Mouse (Mus musculus) neural tube, embryonic 11.5 days (tissue): ENCODE results near the gene Zfp800. TPM values are rescaled to one million over a fixed set of nuclear protein-coding genes. Genes with fewer than 3 reads are reported as not detected.

Experiments used
- ATAC-seq: fragments of 200-750 bp; cut with Nextera tagmentation; 2 replicates; pipeline ENCODE4 v1.8.0; 2017; ENCODE audit warnings: moderate number of reproducible peaks, mild to moderate bottlenecking, moderate TSS enrichment, moderate library complexity; ENCODE audit not compliant: insufficient read depth, low FRiP score, low TSS enrichment
- DNase-seq: peaks from one replicate; pipeline ENCODE4 v3.0.0-alpha.2; 2015; ENCODE audit warnings: low spot score
- H3K27ac ChIP-seq: fragments of 300-500 bp; sonication (generic); 2 replicates; pipeline ENCODE4 v1.5.1; 2014; ENCODE audit warnings: low read depth, mild to moderate bottlenecking, low read length
- H3K27me3 ChIP-seq: fragments of 300-500 bp; sonication (generic); 2 replicates; pipeline ENCODE4 v1.6.1; 2014; ENCODE audit warnings: mild to moderate bottlenecking, low read length, mixed read lengths; ENCODE audit not compliant: control insufficient read depth, insufficient read depth
- H3K36me3 ChIP-seq: fragments of 300-500 bp; sonication (generic); 2 replicates; pipeline ENCODE4 v1.6.1; 2014; ENCODE audit warnings: mild to moderate bottlenecking, low read length, moderate library complexity, mixed read lengths; ENCODE audit not compliant: control insufficient read depth, insufficient read depth
- H3K4me1 ChIP-seq: fragments of 300-500 bp; sonication (generic); 2 replicates; pipeline ENCODE4 v1.6.1; 2014; ENCODE audit warnings: low read length, mixed read lengths; ENCODE audit not compliant: control insufficient read depth, insufficient read depth
- H3K4me2 ChIP-seq: fragments of 300-500 bp; sonication (generic); 2 replicates; pipeline ENCODE4 v1.6.1; 2014; ENCODE audit warnings: low read depth, mild to moderate bottlenecking, moderate library complexity
- H3K4me3 ChIP-seq: fragments of 300-500 bp; sonication (generic); 2 replicates; pipeline ENCODE4 v1.5.1; 2014; ENCODE audit warnings: low read depth, low read length
- H3K9ac ChIP-seq: fragments of 300-500 bp; sonication (generic); 2 replicates; pipeline ENCODE4 v1.6.1; 2014; ENCODE audit warnings: mild to moderate bottlenecking, low read length
- H3K9me3 ChIP-seq: fragments of 300-500 bp; sonication (generic); 2 replicates; pipeline ENCODE4 v1.6.1; 2016; ENCODE audit warnings: low read length; ENCODE audit not compliant: control insufficient read depth
- WGBS: fragments of 180-500 bp; shearing (Covaris S2); extraction: QIAGEN DNeasy Blood & Tissue Kit; methylation state at CpG from one replicate; pipeline ENCODE4 v1.1.7; 2014; 5-methylcytosine and 5-hydroxymethylcytosine counted together
- polyA plus RNA-seq: library from polyadenylated mRNA; unstranded; fragments of >200 nt; fragmentation: Nextera tagmentation; extraction: Ambion mirVana; gene quantifications from 2 replicates; pipeline ENCODE4 v1.2.1, GENCODE M21; 2014

Gene Zfp800
- polyA plus RNA-seq, 1 experiment from 2014 or later = 23.2 TPM

GRCm38 (mm10) chr6:28410053-28410452 lies 12.2 kb upstream of the Zfp800 start:
- H3K4me1 ChIP-seq = no peaks in the 10 kb centered on the region
- DNase-seq = no peak
- no peak for ATAC-seq
- no peak overlapping the region for H3K4me3 ChIP-seq
- WGBS = 87% methylated on average over 9 of the region's 9 CpGs
- H3K4me2 ChIP-seq = no peak overlapping the region
- no peaks in the 10 kb centered on the region for H3K27me3 ChIP-seq
- no peaks in the 10 kb centered on the region for H3K36me3 ChIP-seq
- no peak overlapping the region for H3K9ac ChIP-seq
- no peaks in the 10 kb centered on the region for H3K9me3 ChIP-seq
- no peak overlapping the region for H3K27ac ChIP-seq

- Histone ChIP-seq H3K27me3 (no peaks in the 10 kb centered on the region), H3K9ac (no peak overlapping the region), H3K4me2 (no peak overlapping the region), H3K4me1 (no peaks in the 10 kb centered on the region), H3K36me3 (no peaks in the 10 kb centered on the region), H3K9me3 (no peaks in the 10 kb centered on the region), H3K27ac (no peak overlapping the region), H3K4me3 (no peak overlapping the region)
- ATAC-seq = no peak
- DNase-seq = no peak
- WGBS = 86% methylated on average over 4 of the region's 4 CpGs
These were observed 2.0 kb upstream of the Zfp800 start for GRCm38 (mm10) chr6:28399791-28400190.

- no peaks in the 10 kb centered on the region for H3K27me3 ChIP-seq
- H3K27ac ChIP-seq = no peak overlapping the region
- H3K9me3 ChIP-seq = no peaks in the 10 kb centered on the region
- H3K4me3 ChIP-seq = no peak overlapping the region
- H3K9ac ChIP-seq = no peak overlapping the region
- no peak for DNase-seq
- no peaks in the 10 kb centered on the region for H3K36me3 ChIP-seq
- 88% methylated on average over 3 of the region's 3 CpGs for WGBS
- ATAC-seq = no peak
- no peaks in the 10 kb centered on the region for H3K4me1 ChIP-seq
- H3K4me2 ChIP-seq = no peak overlapping the region
These were observed 921 bp upstream of the Zfp800 start for GRCm38 (mm10) chr6:28398726-28399125.

- Histone ChIP-seq H3K4me2 (peak overlapping the region; percentile 67), H3K27ac (no peak overlapping the region), H3K4me3 (peak overlapping the region; percentile 43), H3K36me3 (no peaks in the 10 kb centered on the region), H3K27me3 (no peaks in the 10 kb centered on the region), H3K9me3 (no peaks in the 10 kb centered on the region), H3K9ac (peak overlapping the region; percentile 57), H3K4me1 (no peaks in the 10 kb centered on the region)
- WGBS = 1% methylated on average over 19 of the region's 19 CpGs
- ATAC-seq = no peak
- DNase-seq = peak; percentile 59
These were observed 850 bp downstream of the Zfp800 start for GRCm38 (mm10) chr6:28396853-28397457.

GRCm38 (mm10) chr6:28396051-28396852 lies 1.6 kb downstream of the Zfp800 start:
- ATAC-seq = no peak
- no peaks in the 10 kb centered on the region for H3K9me3 ChIP-seq
- H3K36me3 ChIP-seq = no peaks in the 10 kb centered on the region
- DNase-seq = no peak
- no peaks in the 10 kb centered on the region for H3K27me3 ChIP-seq
- H3K4me3 ChIP-seq = peak overlapping the region; percentile 43
- peak overlapping the region; percentile 67 for H3K4me2 ChIP-seq
- H3K9ac ChIP-seq = no peak overlapping the region
- 23% methylated on average over 15 of the region's 15 CpGs for WGBS
- no peaks in the 10 kb centered on the region for H3K4me1 ChIP-seq
- no peak overlapping the region for H3K27ac ChIP-seq

GRCm38 (mm10) chr6:28389038-28389437 lies 8.8 kb downstream of the Zfp800 start:
- no peak overlapping the region for H3K4me3 ChIP-seq
- H3K4me2 ChIP-seq = no peak overlapping the region
- H3K9ac ChIP-seq = no peak overlapping the region
- no peak for ATAC-seq
- no peaks in the 10 kb centered on the region for H3K27me3 ChIP-seq
- H3K4me1 ChIP-seq = no peaks in the 10 kb centered on the region
- no peak overlapping the region for H3K27ac ChIP-seq
- no peaks in the 10 kb centered on the region for H3K9me3 ChIP-seq
- no peak for DNase-seq
- 92% methylated on average over 3 of the region's 3 CpGs for WGBS
- no peaks in the 10 kb centered on the region for H3K36me3 ChIP-seq

- ATAC-seq = no peak
- no peak overlapping the region for H3K9ac ChIP-seq
- WGBS = 93% methylated on average over 3 of the region's 3 CpGs
- H3K4me3 ChIP-seq = no peak overlapping the region
- no peaks in the 10 kb centered on the region for H3K4me1 ChIP-seq
- H3K9me3 ChIP-seq = no peaks in the 10 kb centered on the region
- no peaks in the 10 kb centered on the region for H3K36me3 ChIP-seq
- no peaks in the 10 kb centered on the region for H3K27me3 ChIP-seq
- DNase-seq = no peak
- no peak overlapping the region for H3K27ac ChIP-seq
- no peak overlapping the region for H3K4me2 ChIP-seq
These were observed 12.6 kb downstream of the Zfp800 start for GRCm38 (mm10) chr6:28385169-28385568.

GRCm38 (mm10) chr6:28381983-28382382 lies 15.8 kb downstream of the Zfp800 start:
- Histone ChIP-seq H3K4me1 (no peaks in the 10 kb centered on the region), H3K4me2 (no peak overlapping the region), H3K9ac (no peak overlapping the region), H3K4me3 (no peak overlapping the region), H3K27me3 (no peaks in the 10 kb centered on the region), H3K27ac (no peak overlapping the region), H3K9me3 (no peaks in the 10 kb centered on the region), H3K36me3 (no peaks in the 10 kb centered on the region)
- WGBS = 59% methylated on average over 4 of the region's 4 CpGs
- no peak for DNase-seq
- no peak for ATAC-seq
